Mouse (Mus musculus): ENCODE results near the gene Emx2.

Gene Emx2
- long read RNA-seq, experiment 1: 0 reads
- long read RNA-seq, experiment 2: 0 reads

DNA sequence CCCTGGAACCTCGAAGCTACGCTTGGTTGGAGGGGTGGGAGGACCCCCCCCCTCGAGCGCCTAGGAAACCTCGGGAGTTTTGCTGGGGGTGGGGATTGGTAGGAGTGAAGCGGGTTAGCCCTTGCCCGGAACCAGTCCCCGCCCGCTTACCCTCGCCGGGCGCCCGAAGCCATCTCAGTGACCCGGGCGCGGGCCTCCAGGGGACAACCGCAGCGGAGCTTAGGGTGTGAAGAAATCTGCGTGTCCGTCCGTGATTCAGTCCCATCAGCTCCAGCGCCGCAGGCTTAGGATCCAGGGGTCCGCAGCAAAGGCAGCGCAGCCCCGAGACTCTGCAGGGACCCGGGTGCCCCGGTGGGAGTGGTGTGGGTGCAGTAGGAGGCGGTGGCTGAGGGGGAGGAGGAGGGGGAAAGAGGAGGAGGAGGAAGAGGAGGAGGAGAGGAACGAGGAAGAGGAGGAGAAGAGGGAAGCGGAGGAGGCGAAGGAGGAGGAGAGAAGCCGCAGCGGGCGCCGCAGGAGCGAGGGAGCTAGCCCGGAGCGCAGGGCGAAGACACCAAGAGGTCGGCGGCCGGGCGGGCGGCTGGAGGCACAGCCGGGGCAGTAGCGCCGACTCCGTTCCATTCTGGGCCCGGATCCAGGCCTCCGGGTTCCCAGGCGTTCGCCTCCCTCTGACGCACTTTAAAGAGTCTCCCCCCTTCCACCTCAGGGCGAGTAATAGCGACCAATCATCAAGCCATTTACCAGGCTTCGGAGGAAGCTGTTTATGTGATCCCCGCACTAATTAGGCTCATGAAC is at the start of gene Emx2:
Emx2 (plus strand) TSS at position 422 of the 792 bp plus-strand sequence.
- intact Hi-C loops (cut with DNase I): loop anchor here (10.0 kb wide), 1 partner anchor 287 kb away; no protein-coding TSS in a partner anchor

DNA sequence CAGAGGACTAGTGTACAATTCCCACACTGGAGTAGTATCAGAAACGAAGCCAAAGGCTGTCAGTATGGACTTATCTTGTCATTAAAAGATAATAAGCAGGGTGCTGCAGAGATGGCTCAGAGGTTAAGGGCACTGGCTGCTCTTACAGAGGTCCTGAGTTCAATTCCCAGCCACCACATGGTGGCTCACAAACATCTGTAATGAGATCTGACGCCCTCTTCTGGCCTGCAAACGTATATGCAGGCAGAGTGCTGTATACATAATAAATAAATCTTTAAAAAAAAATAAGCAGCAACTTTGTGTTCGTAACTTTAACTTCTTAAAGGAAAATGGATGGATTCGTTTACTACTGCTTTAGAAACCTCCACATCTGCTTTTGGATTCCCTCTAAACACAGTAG is 44.0 kb upstream of the Emx2 start:
- intact Hi-C loops (cut with DNase I): no loop called here

DNA sequence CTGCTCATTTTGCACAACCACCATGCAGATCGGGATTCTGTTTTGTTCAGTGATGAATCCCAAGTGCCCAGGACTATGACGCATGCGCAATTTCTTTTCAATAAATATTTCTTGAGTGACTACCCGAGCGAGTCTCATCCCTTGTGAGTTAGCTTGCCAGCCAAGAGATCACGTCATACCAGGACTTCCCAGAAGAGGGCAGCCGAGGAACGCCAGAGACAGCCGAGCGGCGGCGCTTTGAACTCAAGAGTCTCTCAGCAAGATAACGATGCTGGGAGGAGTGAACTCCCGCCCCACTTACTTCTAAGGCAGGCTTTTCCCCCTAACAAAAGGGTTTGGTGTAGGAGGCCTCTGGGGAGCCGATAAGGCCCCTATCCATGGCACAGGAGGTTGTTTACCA is 40.1 kb upstream of the Emx2 start:
- intact Hi-C loops (cut with DNase I): loop anchor here (1.0 to 5.0 kb wide), 2 partner anchors 726 to 924 kb away; no protein-coding TSS in a partner anchor

DNA sequence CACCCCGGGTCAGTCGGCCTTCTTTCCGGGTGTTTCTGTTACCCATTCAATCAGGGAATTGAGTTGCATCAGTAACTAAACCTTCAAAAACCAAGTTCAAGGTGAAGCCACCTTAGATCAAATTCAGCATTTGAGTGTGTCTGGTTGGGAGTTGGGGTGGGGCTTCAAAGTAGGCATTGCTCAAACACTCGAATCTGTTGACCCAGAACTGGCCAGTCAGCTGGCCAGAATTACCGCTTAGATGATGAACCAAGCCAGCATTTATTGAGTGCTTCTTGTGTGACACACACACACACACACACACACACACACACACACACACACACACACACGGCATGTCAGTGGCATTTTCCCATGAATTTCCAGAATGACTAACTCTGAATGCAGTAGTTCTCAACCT is 39.5 kb upstream of the Emx2 start:
- intact Hi-C loops (cut with DNase I): loop anchor here (1.0 to 5.0 kb wide), 2 partner anchors 726 to 924 kb away; no protein-coding TSS in a partner anchor

DNA sequence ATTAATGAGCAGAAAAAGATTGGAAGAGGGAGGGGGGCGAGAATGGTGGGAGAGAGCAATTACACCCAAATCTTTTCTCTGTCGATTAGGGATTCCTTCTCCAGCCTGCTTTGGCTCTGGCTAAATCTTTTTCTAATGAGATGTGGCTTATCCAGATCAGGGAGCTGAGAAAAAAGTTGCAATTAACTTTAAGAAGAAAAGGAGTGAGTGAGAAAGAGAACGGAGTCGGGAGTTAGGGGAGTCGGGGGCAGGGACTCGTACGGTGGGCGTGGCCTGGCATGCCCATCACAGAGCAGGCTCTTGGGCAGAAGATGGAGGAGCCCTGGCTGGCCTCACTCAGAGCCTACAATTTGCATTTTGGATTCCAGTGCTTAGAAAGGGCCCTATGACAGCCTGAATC is 35.8 kb upstream of the Emx2 start:
- intact Hi-C loops (cut with DNase I): no loop called here

DNA sequence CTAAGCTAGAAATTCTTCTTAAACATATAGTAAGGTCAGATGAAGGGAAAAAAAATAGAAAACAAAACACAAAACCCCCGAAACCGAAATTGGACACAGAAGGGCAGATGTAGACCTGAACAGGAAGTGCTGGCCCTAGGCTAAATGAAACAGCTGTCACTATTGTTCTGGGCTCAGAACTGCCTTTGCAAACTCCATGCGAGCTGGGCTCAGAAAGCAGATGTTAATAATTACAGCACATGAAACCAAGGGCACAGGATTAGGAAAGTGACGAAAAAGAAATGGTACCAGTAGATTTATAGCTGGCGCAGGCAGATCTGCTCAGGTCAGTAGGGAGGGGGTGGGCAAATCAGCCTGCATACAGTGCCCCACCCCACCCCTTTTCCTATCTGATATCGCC is 34.5 kb upstream of the Emx2 start:
- intact Hi-C loops (cut with DNase I): no loop called here

DNA sequence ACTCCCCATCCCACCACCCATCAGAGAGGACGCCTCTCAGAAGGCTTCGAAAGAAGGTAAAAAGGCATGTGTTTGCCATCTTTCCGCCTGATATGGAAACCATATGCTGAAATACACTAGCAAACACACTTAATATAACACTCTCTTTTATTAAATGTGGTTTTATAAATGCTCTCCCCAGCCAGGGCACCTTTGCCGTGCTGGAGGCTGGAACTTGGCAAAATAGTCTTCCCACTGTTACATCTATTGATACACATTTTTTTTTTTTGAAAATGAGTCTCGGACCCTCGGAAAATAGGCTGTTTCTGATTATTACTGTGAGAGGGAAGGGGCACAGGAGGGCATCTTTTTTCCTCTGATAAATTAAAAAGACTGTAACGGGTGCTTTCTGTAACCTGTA is 33.2 kb upstream of the Emx2 start:
- intact Hi-C loops (cut with DNase I): no loop called here

DNA sequence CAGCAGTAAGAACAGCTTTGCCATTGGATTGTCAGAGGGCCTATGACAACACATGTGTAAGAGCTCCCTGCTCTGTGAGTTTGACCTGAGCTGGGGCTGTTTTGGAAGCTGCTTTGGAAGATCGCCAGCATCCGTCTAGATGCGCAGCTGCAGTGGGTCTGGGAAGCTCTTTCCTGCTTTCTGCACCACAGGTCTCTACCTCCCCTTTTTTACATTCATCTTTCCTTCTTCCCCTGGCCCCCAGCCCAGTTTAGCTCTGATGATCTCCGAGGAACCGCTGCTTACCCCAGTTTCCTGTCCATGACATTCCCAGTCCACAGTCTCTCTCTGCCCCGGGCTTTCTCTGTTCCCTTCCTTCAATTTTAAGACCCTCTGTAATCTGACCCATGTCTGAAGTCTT is 25.9 kb upstream of the Emx2 start:
- intact Hi-C loops (cut with DNase I): no loop called here

DNA sequence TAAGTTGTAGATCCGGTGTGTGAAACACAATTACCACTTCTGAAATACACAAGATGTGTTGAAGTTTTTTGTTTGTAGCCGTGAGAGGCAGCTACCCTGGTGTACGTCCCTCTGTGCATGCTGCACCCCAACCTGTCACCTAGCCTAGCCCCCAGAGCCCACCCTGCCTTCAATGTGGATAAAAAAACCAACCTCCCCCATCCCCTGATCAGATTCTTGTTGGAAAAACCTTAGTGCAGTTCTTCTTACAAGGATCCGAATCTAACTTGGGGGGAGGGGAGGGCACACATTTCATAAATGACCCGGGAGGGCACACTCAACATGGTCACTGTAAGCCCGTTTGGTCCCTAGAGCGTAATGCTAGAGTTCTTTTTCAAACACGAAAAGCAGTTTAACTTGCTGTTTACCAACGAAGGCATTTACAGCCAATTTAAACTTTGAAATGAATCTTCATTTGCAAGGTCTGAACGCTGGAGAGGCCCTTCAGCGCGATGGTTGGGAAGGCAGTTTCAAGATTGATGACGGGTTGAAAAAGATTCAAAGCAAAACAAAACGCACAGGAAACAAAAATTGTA is 7.5 kb upstream of the Emx2 start:
- intact Hi-C loops (cut with DNase I): loop anchor here (10.0 kb wide), 1 partner anchor 294 kb away; no protein-coding TSS in a partner anchor

DNA sequence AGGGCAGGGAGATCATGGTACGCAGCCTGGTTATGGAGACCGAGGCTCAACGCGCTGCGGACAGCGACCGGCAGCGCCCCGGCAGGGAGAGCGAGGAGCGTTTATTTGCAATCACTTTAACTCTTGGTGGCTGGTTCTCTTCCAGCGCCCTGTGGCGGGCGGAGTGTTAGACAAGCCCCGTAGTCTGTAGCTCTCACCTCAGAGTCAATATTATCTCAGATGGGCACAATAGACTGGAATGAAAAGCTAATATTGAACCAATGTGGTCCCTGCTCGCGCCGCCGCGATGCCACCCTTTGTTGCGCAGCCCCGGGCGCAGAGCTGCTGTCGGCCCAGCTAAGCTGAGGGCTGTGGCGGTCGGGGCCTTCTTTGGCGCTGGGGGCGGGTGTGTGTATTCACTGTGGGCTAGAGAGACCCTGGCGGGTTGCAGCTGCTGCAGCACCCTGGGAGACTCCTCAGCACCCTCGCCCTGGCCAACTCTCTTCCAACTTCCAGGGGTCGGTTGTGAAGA is 6.7 kb upstream of the Emx2 start:
- intact Hi-C loops (cut with DNase I): loop anchor here (10.0 kb wide), 1 partner anchor 293 kb away; no protein-coding TSS in a partner anchor

DNA sequence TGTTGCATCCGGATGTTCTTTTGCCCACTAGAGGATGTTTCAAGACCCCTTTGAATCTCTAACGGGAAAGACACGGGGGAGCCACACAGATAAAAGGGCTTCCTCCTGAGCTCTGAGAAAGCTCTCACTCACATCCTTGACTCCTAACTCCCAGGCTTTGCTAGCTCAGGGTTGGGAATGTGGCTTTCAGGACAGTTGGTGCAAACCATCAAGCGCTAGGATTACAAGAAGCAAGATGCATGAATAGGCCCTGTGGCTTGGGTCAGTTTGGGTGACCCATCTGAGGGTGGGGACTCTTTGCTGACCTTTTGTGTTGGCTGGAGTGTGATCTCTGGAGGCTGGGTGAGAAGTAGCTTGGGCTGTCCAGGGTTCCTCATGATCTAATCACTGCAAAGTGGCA is 5.9 kb upstream of the Emx2 start:
- intact Hi-C loops (cut with DNase I): loop anchor here (10.0 kb wide), 1 partner anchor 292 kb away; no protein-coding TSS in a partner anchor

DNA sequence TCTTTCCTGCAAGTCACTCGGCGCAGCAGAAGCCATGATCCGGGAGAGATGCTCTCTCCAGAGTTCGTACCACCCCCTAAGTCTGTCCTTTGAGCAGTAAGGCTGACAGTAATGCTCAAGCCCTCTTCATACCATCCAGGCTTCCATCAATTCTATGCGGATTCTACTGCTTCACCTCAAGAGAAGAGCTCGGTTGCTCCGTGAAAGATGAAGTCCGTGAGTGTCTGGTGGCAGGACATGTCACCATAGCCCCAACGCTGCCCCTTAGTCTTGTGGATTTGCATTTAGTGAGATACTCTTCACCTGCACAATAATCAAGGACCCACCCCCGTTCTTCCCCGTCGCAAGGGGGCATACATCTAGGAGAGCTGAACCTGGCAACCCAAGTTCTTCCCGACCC is 4.6 kb upstream of the Emx2 start:
- intact Hi-C loops (cut with DNase I): loop anchor here (10.0 kb wide), 1 partner anchor 291 kb away; no protein-coding TSS in a partner anchor

DNA sequence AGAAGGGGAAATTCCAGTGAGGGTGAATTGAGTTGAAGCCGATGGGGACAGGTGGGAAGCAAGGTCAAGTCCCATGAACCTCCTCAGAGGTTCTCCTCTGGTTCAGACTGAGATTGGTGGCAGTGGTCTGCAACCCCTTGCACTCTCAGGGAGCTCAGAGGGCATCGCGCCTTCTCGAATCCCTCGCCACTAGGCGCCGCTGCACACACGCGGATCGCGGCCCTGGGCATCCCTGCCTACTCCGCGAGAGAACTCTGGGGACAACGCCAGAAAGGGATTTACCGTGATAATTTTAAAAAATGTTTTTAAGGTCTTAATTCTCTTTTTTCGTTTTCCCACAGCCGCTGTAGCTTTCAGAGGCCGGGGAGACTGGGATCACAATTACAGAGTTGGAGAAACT is 4.0 kb upstream of the Emx2 start:
- intact Hi-C loops (cut with DNase I): loop anchor here (1.0 to 10.0 kb wide), 3 partner anchors 291 to 859 kb away; no protein-coding TSS in a partner anchor

DNA sequence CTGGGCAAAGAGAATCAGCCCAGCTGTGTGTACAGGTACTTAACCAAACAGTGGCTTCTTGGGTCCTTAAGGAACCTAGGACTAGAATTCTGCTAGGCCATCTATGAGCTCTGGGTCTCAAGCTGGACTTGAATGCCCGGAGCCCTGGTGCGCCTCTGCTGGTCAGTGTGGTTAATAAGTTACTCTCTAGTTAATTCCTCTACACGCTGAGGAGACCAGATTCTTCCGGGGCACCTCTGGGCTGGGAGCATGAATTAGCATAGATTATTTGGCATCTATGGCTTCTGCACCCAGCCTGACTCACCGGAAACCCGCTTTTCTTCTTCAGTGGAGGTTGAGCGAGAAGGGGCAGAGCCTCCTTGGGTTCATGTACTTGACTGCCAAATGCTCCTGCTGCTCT is 2.5 kb upstream of the Emx2 start:
- intact Hi-C loops (cut with DNase I): loop anchor here (2.0 to 10.0 kb wide), 2 partner anchors 289 to 857 kb away; no protein-coding TSS in a partner anchor

DNA sequence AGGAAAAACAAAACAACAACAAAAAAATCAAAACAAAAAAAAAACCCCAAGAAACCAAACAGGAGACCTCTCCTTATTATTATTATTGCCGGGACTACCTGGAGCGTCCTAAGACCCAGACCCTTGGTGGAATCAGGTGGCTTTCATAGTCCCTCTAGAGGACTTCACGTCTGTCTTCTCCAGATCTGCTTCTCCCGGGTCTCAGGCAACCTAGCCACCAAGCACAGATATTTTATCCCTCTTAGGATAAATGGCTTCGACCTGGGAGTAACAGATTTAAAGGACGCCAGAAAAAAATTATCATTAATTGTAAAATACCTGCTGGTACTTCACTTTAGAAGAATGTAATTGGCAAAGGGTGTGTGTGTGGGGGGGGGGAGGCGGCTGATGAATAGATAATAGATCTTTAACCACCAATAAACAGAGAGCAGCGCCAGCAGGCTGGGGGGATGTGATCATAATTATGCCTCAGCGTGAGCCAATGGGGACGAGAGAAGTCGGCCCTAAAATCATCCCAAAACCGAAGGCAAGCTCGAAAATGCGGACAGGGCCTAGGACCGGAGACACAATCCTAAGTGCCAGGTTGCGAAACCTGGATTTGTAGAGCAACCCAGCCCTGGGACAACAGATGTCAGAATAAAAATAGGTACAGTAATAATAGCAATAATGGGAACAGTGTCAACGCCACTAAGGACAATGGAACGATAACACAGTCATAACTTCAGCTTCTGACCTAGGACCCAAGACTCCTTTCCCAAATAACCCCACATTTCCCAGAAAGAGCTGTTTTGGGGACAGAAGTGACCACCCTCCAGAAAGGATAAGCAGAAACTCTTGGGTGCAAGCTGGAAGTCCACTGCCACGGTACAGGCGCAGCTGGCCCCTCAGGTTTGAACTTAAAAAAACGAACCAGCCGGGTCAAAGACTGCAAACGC is 894 bp upstream of the Emx2 start:
- intact Hi-C loops (cut with DNase I): loop anchor here (10.0 kb wide), 1 partner anchor 288 kb away; no protein-coding TSS in a partner anchor

DNA sequence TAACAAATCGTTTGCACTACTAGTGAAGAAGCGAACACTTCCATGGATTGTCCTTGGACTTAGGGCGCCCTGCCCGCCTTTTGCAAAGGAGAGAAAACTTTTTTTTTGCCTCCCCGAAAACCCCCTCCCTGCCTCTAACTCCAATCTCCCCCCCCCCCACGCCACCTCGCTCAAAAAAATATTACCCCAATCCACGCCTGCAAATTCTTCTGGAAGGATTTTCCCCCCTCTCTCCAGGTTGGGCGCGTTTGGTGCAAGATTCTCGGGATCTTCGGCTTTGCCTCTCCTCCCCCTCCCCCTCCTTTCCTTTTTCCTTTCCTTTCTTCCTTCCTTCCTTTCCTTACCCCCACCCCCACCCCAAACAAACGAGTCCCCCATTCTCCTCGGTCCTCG is 567 bp downstream of the Emx2 start:
- intact Hi-C loops (cut with DNase I): loop anchor here (10.0 kb wide), 1 partner anchor 286 kb away; no protein-coding TSS in a partner anchor

DNA sequence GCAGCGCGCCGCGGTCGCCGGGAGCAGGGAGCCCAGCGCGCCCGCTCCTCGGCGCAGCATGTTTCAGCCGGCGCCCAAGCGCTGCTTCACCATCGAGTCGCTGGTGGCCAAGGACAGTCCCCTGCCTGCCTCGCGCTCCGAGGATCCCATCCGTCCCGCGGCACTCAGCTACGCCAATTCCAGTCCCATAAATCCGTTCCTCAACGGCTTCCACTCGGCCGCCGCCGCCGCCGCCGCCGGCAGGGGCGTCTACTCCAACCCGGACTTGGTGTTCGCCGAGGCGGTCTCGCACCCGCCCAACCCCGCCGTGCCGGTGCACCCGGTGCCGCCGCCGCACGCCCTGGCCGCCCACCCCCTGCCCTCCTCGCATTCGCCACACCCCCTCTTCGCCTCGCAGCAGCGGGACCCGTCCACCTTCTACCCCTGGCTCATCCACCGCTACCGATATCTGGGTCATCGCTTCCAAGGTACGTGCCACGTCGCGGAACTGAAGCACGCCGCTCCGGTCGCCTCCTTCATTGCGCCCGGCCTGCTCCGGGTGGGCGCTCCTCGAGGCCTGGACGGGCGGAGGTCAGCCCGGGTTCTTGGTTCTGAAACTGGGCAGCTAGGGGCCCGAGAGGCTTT is 1.1 kb downstream of the Emx2 start:
- intact Hi-C loops (cut with DNase I): loop anchor here (10.0 kb wide), 1 partner anchor 286 kb away; no protein-coding TSS in a partner anchor

DNA sequence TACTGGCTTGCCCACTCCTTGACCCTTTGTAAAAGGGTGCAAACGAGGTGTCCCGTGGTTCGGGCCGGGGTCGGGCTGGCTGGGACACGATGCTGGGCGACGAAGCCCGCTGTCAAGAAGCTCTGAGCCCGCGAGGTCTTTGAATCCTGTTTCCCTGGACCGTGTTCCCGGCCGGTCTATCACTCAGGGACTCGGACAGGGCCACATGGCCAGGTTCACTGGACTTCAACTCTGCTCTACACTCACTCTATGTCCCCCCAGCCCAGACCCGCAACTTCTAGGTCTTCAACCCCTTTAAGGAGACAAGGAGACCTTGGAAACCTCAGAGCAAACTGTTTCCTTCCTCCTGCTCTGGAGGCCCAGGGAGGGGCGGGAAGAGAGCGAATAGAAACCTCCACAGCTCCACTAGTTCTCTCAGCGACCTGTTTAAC is 1.7 kb downstream of the Emx2 start:
- intact Hi-C loops (cut with DNase I): loop anchor here (10.0 kb wide), 1 partner anchor 285 kb away; no protein-coding TSS in a partner anchor

DNA sequence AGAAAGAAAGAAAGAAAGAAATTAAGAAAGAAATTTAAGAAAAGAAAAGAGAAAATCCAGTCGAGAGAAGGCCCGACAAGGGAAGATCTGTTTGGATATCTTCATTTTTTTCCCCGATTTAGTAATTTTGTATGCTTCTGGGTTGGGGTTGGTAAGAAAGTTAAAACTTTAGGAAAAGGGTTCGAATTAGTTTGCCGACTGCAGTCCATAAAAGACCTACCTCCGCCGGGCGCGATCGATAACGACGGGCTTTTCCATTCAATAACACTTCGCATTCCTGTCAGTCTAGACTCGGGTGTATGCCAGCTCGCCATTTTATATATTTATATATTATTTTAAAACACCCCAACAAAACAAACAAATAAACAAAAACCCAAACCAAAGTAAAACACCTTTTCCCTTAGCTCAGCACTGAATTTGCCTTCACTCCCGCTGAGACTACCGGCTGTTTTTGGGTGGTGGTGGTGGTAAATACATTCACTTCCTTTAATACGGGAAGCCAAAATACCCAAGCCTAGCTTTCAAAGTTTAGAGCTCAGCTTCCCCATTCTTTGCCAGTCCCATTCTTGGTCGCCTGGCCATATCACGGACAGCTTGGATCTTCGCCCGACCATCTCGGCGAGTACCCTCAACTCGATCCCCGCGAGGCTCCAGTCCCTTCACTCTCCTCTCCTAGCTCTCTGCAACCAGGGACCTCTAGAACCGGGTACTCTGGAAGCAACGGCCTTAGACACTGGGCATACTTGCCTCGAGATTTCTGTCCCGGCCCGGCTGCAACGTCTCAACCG is 2.4 kb downstream of the Emx2 start:
- intact Hi-C loops (cut with DNase I): no loop called here
